Mouse (Mus musculus) stomach, postnatal 0 days (tissue): Measurements from ENCODE around the gene Hmmr. TPM values are rescaled to one million over a fixed set of nuclear protein-coding genes. Genes with fewer than 3 reads are reported as not detected.

Experiments
- ATAC-seq: fragments of 200-750 bp; cut with Nextera tagmentation; 2 replicates; pipeline ENCODE4 v1.8.0; 2017; ENCODE audit not compliant: low FRiP score, low TSS enrichment
- DNase-seq: peaks from one replicate; pipeline ENCODE4 v3.0.0-alpha.2; 2016; ENCODE audit warnings: low spot score
- H3K27ac ChIP-seq: fragments of 300-500 bp; sonication (generic); replicated peaks from 2 replicates; pipeline ENCODE4 v1.5.1; 2014; ENCODE audit warnings: mild to moderate bottlenecking, control low read depth
- H3K27me3 ChIP-seq: fragments of 300-500 bp; sonication (generic); 2 replicates; pipeline ENCODE4 v1.6.1; 2014; ENCODE audit warnings: low read length; ENCODE audit not compliant: control insufficient read depth, insufficient read depth
- H3K36me3 ChIP-seq: fragments of 300-500 bp; sonication (generic); 2 replicates; pipeline ENCODE4 v1.6.1; 2014; ENCODE audit warnings: low read length, mixed read lengths; ENCODE audit not compliant: control insufficient read depth, insufficient read depth
- H3K4me1 ChIP-seq: fragments of 300-500 bp; sonication (generic); replicated peaks from 2 replicates; pipeline ENCODE4 v1.6.1; 2014; ENCODE audit warnings: antibody characterized with exemption; ENCODE audit not compliant: control insufficient read depth, insufficient read depth
- H3K4me2 ChIP-seq: fragments of 300-500 bp; sonication (generic); replicated peaks from 2 replicates; pipeline ENCODE4 v1.6.1; 2014; ENCODE audit warnings: low read depth, mild to moderate bottlenecking, control low read depth, moderate library complexity
- H3K4me3 ChIP-seq: fragments of 300-500 bp; sonication (generic); 2 replicates; pipeline ENCODE4 v1.5.1; 2014; ENCODE audit warnings: low read depth, low read length, control low read depth
- H3K9ac ChIP-seq: fragments of 300-500 bp; sonication (generic); 2 replicates; pipeline ENCODE4 v1.6.1; 2014; ENCODE audit warnings: mild to moderate bottlenecking, low read length, control low read depth, mixed read lengths
- H3K9me3 ChIP-seq: fragments of 300-500 bp; sonication (generic); 2 replicates; pipeline ENCODE4 v1.6.1; 2016; ENCODE audit warnings: low read length; ENCODE audit not compliant: control insufficient read depth
- CTCF ChIP-seq: IDR thresholded peaks from 2 replicates; pipeline ENCODE4 v1.5.1; 2016; ENCODE audit warnings: antibody characterized with exemption, low read depth, mild to moderate bottlenecking, moderate library complexity
- EP300 ChIP-seq: optimal IDR thresholded peaks from 2 replicates; pipeline ENCODE3; 2016; ENCODE audit warnings: antibody characterized with exemption
- WGBS: fragments of 180-500 bp; shearing (Covaris S2); extraction: QIAGEN DNeasy Blood & Tissue Kit; methylation state at CpG from one replicate; pipeline ENCODE4 v1.1.7; 2014; 5-methylcytosine and 5-hydroxymethylcytosine counted together
- polyA plus RNA-seq: library from polyadenylated mRNA; unstranded; fragments of >200 nt; fragmentation: Nextera tagmentation; extraction: Ambion mirVana; gene quantifications from 2 replicates; pipeline ENCODE4 v1.2.1, GENCODE M21; 2015

Gene Hmmr
- polyA plus RNA-seq, 1 experiment from 2014 or later: 11.5 TPM

DNA sequence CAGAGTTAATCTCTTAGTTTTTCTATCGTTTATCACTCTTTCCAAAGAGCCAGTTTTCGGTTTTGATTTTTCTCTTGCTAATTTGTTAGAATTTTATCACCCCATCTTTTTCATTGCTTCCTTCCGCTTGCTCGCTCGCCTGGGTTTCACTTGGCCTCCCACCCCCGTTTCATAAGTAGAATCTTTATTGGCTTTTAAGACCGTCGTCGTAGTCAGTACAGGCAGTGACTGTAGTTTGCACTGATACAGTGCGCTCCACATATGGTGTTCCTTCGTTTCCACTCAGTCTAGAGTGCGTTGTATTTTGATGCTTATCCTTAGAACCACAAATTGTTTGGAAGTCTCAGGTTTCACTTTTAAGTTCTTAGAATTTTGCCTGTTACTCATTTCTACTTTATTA is 13.1 kb upstream of the Hmmr start:
- H3K27me3 ChIP-seq: no peaks in the 10 kb centered on the region
- no peak for TF ChIP-seq EP300
- no peak for TF ChIP-seq CTCF
- ATAC-seq (no peak), DNase-seq (no peak)
- 89% methylated on average over 12 of the region's 12 CpGs for WGBS
- peaks cover 3% of the 10 kb centered on the region; the same call in 1 of the 2 replicates for H3K36me3 ChIP-seq
- no peak overlapping the region for H3K4me3 ChIP-seq
- no peak overlapping the region for H3K27ac ChIP-seq
- no peaks in the 10 kb centered on the region for H3K4me1 ChIP-seq
- H3K9ac ChIP-seq: no peak overlapping the region
- no peaks in the 10 kb centered on the region for H3K9me3 ChIP-seq
- H3K4me2 ChIP-seq: no peak overlapping the region

DNA sequence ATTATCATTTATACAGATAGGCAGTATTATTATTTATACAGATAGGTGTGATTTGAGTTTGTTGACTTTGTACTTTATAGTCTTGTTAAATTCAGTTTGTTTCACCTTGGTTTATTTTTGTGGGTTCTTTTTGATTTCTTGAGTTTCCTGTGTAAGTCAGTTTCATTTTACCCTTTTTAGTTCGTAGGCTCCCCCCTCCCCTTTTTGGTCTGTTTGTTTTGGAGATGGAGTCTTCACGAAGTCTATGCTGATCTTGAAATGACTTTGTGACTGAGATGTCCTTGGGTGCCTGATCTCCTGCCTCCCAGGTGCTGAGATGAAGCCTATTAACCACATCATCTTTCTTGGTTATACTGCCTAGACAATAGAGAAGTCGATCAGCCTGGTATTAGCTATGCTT is 11.1 kb upstream of the Hmmr start:
- DNase-seq: no peak

DNA sequence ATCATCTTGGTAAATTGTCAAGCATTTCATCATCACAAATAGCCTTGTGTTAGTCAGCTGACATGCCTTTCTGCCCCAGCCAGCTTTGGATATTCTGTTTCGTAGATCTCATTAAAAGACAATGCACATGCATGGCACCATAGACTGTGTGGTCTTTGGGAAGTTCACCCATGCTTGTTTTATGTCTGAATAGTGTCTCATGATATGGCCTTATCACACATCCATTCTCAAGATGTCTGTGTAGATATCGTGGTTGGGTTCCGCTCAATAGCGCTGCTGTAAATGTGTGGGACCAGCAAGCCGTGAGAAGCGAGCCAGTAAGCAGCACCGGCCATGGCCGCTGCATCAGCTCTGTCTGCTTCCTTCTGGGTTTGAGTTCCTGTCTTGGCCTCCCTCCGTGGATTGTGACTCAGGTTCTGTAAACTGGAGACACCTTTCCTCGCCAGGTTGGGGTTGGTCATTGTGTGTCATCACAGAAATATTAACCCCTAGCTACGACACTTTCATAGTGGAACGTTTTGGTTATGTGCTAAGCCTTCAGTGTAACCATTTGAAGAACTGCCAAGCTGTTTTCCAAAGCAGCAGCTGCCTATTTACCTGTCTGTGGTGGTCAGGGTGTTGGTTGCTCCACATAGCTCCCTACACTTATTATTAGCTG is 8.5 kb upstream of the Hmmr start:
- no peak for DNase-seq

More for the DNA sequence above, 11.1 kb upstream of the Hmmr start:
- Histone ChIP-seq H3K27ac (no peak overlapping the region), H3K36me3 (peaks cover 3% of the 10 kb centered on the region; the same call in 1 of the 2 replicates), H3K4me2 (no peak overlapping the region), H3K27me3 (no peaks in the 10 kb centered on the region), H3K4me1 (no peaks in the 10 kb centered on the region), H3K4me3 (no peak overlapping the region), H3K9ac (no peak overlapping the region), H3K9me3 (no peaks in the 10 kb centered on the region)
- 74% methylated on average over 3 of the region's 3 CpGs for WGBS
- TF ChIP-seq EP300 (no peak), CTCF (no peak)
- ATAC-seq: no peak

GRCm38 (mm10) chr11:40737369-40737768 is 4.1 kb upstream of the Hmmr start:
- no peaks in the 10 kb centered on the region for H3K9me3 ChIP-seq
- H3K4me3 ChIP-seq: no peak overlapping the region
- H3K4me2 ChIP-seq: no peak overlapping the region
- DNase-seq: no peak
- no peak for ATAC-seq
- TF ChIP-seq CTCF (no peak), EP300 (no peak)
- 83% methylated on average over 3 of the region's 3 CpGs for WGBS
- H3K27ac ChIP-seq: no peak overlapping the region
- no peaks in the 10 kb centered on the region for H3K4me1 ChIP-seq
- H3K27me3 ChIP-seq: no peaks in the 10 kb centered on the region
- H3K36me3 ChIP-seq: peaks cover 12% of the 10 kb centered on the region; the same call in 1 of the 2 replicates
- no peak overlapping the region for H3K9ac ChIP-seq

More for the DNA sequence above, 8.5 kb upstream of the Hmmr start:
- H3K9ac ChIP-seq: no peak overlapping the region
- peaks cover 12% of the 10 kb centered on the region; the same call in 1 of the 2 replicates for H3K36me3 ChIP-seq
- TF ChIP-seq CTCF (no peak), EP300 (no peak)
- no peak overlapping the region for H3K27ac ChIP-seq
- no peaks in the 10 kb centered on the region for H3K27me3 ChIP-seq
- H3K4me2 ChIP-seq: no peak overlapping the region
- WGBS: 86% methylated on average over 12 of the region's 12 CpGs
- H3K9me3 ChIP-seq: no peaks in the 10 kb centered on the region
- no peak overlapping the region for H3K4me3 ChIP-seq
- ATAC-seq: no peak
- H3K4me1 ChIP-seq: no peaks in the 10 kb centered on the region

GRCm38 (mm10) chr11:40734251-40734752 is 1.1 kb upstream of the Hmmr start:
- no peak for TF ChIP-seq EP300
- Histone ChIP-seq H3K9me3 (no peaks in the 10 kb centered on the region), H3K27ac (peak overlapping the region; percentile 84), H3K27me3 (no peaks in the 10 kb centered on the region), H3K4me3 (peak overlapping the region; percentile 84), H3K4me1 (peaks cover 3% of the 10 kb centered on the region; the same call in 1 of the 2 replicates), H3K9ac (peak overlapping the region; percentile 89), H3K4me2 (peak overlapping the region; percentile 83), H3K36me3 (peaks cover 9% of the 10 kb centered on the region; the same call in 1 of the 2 replicates)
- WGBS: 4% methylated on average over 11 of the region's 11 CpGs
- DNase-seq (no peak), ATAC-seq (no peak)

DNA sequence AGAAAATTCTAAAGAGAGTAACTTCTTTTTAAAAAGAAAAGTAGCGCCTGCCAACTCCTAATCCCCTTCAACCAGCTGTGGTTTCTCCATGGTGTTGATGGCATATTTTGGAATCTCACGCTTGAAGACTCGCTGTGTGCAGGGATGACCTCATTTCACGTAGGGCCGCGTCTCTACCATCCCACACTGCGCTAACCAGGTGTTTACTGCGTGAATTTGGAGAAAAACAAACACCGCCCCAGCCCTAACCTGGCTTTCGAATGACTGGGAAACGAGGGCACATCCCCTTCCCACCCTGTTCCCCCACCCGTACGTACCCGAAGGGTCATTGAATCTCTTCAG is 254 bp downstream of the Hmmr start:
- no peak for TF ChIP-seq CTCF
- no peak for TF ChIP-seq EP300
- Histone ChIP-seq H3K36me3 (peaks cover 7% of the 10 kb centered on the region; the same call in 1 of the 2 replicates), H3K4me2 (peak overlapping the region; percentile 75), H3K9me3 (no peaks in the 10 kb centered on the region), H3K4me1 (peaks cover 3% of the 10 kb centered on the region; the same call in 1 of the 2 replicates), H3K9ac (peak overlapping the region; percentile 36), H3K27ac (no peak overlapping the region), H3K4me3 (peak overlapping the region; percentile 51), H3K27me3 (no peaks in the 10 kb centered on the region)
- no peak; the same call in 1 of the 2 replicates for ATAC-seq
- WGBS: under 1% methylated on average over 14 of the region's 14 CpGs
- DNase-seq: no peak
